Mouse (Mus musculus) midbrain, embryonic 14.5 days (tissue): ENCODE measurements at regions not wholly inside any gene's neighbourhood (a gene's known extent, or its start where the extent isn't known, plus 50 kb on each side); places are given as distances from the start of the nearest gene placed in this dataset.

ENCODE experiments used
- ATAC-seq: fragments of 200-750 bp; cut with Nextera tagmentation; 2 replicates; pipeline ENCODE4 v1.8.0; 2017; ENCODE audit warnings: moderate number of reproducible peaks, moderate library complexity; ENCODE audit not compliant: low FRiP score, low TSS enrichment
- DNase-seq: peaks from one replicate; pipeline ENCODE4 v3.0.0-alpha.2; 2015
- H3K27ac ChIP-seq: fragments of 300-500 bp; sonication (generic); replicated peaks from 2 replicates; pipeline ENCODE4 v1.5.1; 2014; ENCODE audit warnings: mild to moderate bottlenecking, low read depth, low read length, moderate library complexity
- H3K27me3 ChIP-seq: fragments of 300-500 bp; sonication (generic); 2 replicates; pipeline ENCODE4 v1.6.1; 2014; ENCODE audit warnings: low read length, control low read depth, mixed read lengths; ENCODE audit not compliant: control insufficient read depth, insufficient read depth
- H3K36me3 ChIP-seq: fragments of 300-500 bp; sonication (generic); 2 replicates; pipeline ENCODE4 v1.6.1; 2014; ENCODE audit warnings: low read length, control low read depth; ENCODE audit not compliant: control insufficient read depth, insufficient read depth
- H3K4me1 ChIP-seq: fragments of 300-500 bp; sonication (generic); 2 replicates; pipeline ENCODE4 v1.6.1; 2014; ENCODE audit warnings: mild to moderate bottlenecking, antibody characterized with exemption, low read length, control low read depth; ENCODE audit not compliant: control insufficient read depth, insufficient read depth
- H3K4me2 ChIP-seq: fragments of 300-500 bp; sonication (generic); 2 replicates; pipeline ENCODE4 v1.6.1; 2014; ENCODE audit warnings: mild to moderate bottlenecking, low read length, moderate library complexity
- H3K4me3 ChIP-seq: fragments of 300-500 bp; sonication (generic); replicated peaks from 2 replicates; pipeline ENCODE4 v1.5.1; 2014; ENCODE audit warnings: low read depth, low read length
- H3K9ac ChIP-seq: fragments of 300-500 bp; sonication (generic); replicated peaks from 2 replicates; pipeline ENCODE4 v1.6.1; 2014; ENCODE audit warnings: mild to moderate bottlenecking, low read length, moderate library complexity
- H3K9me3 ChIP-seq: fragments of 300-500 bp; sonication (generic); 2 replicates; pipeline ENCODE4 v1.6.1; 2016; ENCODE audit warnings: low read length, control low read depth, mixed read lengths; ENCODE audit not compliant: control insufficient read depth
- WGBS: fragments of 180-500 bp; shearing (Covaris S2); extraction: QIAGEN DNeasy Blood & Tissue Kit; methylation state at CpG from one replicate; pipeline ENCODE4 v1.1.7; 2014; 5-methylcytosine and 5-hydroxymethylcytosine counted together

DNA sequence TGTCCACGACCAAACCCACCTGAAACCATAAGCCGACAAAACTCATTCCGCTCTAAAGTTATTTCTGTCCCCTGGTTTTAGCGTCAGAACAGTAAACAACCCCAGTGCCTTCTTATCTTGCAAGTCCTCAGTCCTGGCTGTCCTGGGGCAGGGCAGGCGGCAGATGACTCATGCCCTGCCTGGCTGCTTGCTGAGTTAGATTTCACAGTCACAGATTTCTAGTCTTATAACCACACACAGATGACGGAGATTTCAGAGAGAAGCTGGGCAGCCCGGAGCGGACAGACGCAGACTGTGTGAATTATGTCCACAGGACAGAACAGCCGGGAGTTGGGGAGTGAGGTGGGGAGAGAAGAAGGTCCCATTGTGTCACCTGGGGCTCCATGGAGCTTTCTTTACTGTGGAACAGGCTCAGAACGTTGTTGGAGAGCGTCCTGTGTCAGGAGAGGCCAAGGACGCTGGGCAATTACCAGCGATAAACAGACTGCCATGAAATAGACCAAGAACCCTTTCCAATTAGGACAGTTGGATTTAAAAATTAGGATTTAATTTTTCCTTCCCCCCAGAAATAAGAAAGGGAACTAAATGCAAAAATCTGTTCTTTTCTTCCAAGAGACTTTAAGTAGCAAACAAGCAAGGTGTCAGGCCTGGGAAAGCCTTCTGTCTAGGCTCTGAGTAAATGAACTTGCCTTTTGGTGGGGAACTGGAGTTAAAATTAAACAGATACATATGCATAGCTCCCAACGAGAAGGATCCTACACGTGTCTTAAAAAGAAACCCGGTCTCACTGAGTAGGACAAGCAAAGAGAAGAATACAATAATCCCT, 87.8 kb upstream of the Npas2 start:
- H3K36me3 ChIP-seq, result no peaks in the 10 kb centered on the region
- no peaks in the 10 kb centered on the region for H3K27me3 ChIP-seq
- no peak for ATAC-seq
- no peak overlapping the region for H3K27ac ChIP-seq
- no peak overlapping the region for H3K4me3 ChIP-seq
- H3K9ac ChIP-seq, result no peak overlapping the region
- H3K4me1 ChIP-seq, result no peaks in the 10 kb centered on the region
- 56% methylated on average over 17 of the region's 17 CpGs for WGBS
- H3K9me3 ChIP-seq, result no peaks in the 10 kb centered on the region
- H3K4me2 ChIP-seq, result no peak overlapping the region
- peak; percentile 2 for DNase-seq

GRCm38 (mm10) chr1:39106372-39106643, 87.2 kb upstream of the Npas2 start:
- 25% methylated on average over 4 of the region's 4 CpGs for WGBS
- no peak overlapping the region for H3K4me2 ChIP-seq
- no peak for DNase-seq
- no peak overlapping the region for H3K9ac ChIP-seq
- no peaks in the 10 kb centered on the region for H3K27me3 ChIP-seq
- H3K27ac ChIP-seq, result no peak overlapping the region
- no peaks in the 10 kb centered on the region for H3K9me3 ChIP-seq
- no peak for ATAC-seq
- no peaks in the 10 kb centered on the region for H3K36me3 ChIP-seq
- H3K4me3 ChIP-seq, result no peak overlapping the region
- no peaks in the 10 kb centered on the region for H3K4me1 ChIP-seq

- no peaks in the 10 kb centered on the region for H3K4me1 ChIP-seq
Observed at GRCm38 (mm10) chr1:39106650-39107049, 86.9 kb upstream of the Npas2 start.

GRCm38 (mm10) chr1:39116319-39116718, 77.2 kb upstream of the Npas2 start:
- Histone ChIP-seq H3K9ac (no peak overlapping the region), H3K36me3 (no peaks in the 10 kb centered on the region), H3K27me3 (no peaks in the 10 kb centered on the region), H3K4me2 (no peak overlapping the region), H3K9me3 (no peaks in the 10 kb centered on the region), H3K27ac (no peak overlapping the region), H3K4me3 (no peak overlapping the region), H3K4me1 (no peaks in the 10 kb centered on the region)
- WGBS, result 78% methylated on average over 6 of the region's 6 CpGs
- DNase-seq (no peak), ATAC-seq (no peak)

More at GRCm38 (mm10) chr1:39106650-39107049, 86.9 kb upstream of the Npas2 start:
- ATAC-seq, result no peak
- H3K27me3 ChIP-seq, result no peaks in the 10 kb centered on the region
- no peaks in the 10 kb centered on the region for H3K9me3 ChIP-seq
- no peak overlapping the region for H3K27ac ChIP-seq
- no peak overlapping the region for H3K4me2 ChIP-seq
- WGBS, result 65% methylated on average over 6 of the region's 6 CpGs
- no peak overlapping the region for H3K9ac ChIP-seq
- no peaks in the 10 kb centered on the region for H3K36me3 ChIP-seq
- no peak overlapping the region for H3K4me3 ChIP-seq
- DNase-seq, result no peak

DNA sequence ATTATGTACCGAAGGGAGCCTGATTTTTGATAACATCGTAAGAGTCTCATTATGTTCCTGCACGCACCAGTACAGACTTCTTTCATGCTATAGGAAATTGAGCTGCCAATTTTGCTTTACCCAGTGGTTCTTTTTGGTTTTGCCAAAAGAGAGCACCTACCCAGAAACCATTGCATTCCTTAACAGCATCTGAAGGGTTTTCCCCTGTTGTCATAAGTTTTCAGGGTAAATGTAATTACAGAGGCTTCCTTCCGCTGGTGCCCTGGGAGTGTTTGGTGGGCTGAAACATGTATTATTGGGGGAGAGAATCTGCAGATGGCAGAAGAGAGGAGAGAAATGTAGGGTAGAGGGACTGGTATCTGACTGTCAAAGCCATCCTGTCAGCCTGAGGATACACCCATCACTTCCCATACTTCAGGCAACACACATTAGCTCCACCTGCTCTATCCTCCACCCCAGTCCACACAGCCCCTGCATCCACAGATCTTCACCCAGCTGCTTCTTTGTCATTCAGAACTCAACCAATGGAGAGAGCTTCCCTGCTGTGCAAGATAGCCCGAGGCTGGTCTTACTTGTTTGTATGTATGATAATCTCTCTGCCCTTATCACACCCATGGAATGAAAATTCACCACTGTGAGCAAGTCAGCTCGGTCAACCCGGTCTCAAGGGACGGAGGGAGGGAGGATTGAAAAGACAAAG, 71.1 kb upstream of the Npas2 start:
- Histone ChIP-seq H3K4me3 (no peak overlapping the region), H3K27me3 (no peaks in the 10 kb centered on the region), H3K9ac (no peak overlapping the region), H3K4me1 (peaks cover 4% of the 10 kb centered on the region; the same call in 1 of the 2 replicates), H3K27ac (peak overlapping the region; percentile 43), H3K4me2 (no peak overlapping the region), H3K36me3 (no peaks in the 10 kb centered on the region), H3K9me3 (no peaks in the 10 kb centered on the region)
- DNase-seq (peak; percentile 66), ATAC-seq (no peak)
- 48% methylated on average over 8 of the region's 8 CpGs for WGBS

- H3K4me3 ChIP-seq, result no peak overlapping the region
- peaks cover 4% of the 10 kb centered on the region; the same call in 1 of the 2 replicates for H3K4me1 ChIP-seq
- H3K9me3 ChIP-seq, result no peaks in the 10 kb centered on the region
- 54% methylated on average over 10 of the region's 10 CpGs for WGBS
- H3K36me3 ChIP-seq, result no peaks in the 10 kb centered on the region
- ATAC-seq, result peak; percentile 71; the same call in 1 of the 2 replicates
- H3K4me2 ChIP-seq, result no peak overlapping the region
- H3K27ac ChIP-seq, result peak overlapping the region; percentile 43
- peak; percentile 42 for DNase-seq
- no peak overlapping the region for H3K9ac ChIP-seq
- H3K27me3 ChIP-seq, result no peaks in the 10 kb centered on the region
Observed at GRCm38 (mm10) chr1:39123081-39123812, 70.3 kb upstream of the Npas2 start.

GRCm38 (mm10) chr1:39123813-39124146, 69.8 kb upstream of the Npas2 start:
- 78% methylated on average over 2 of the region's 2 CpGs for WGBS
- DNase-seq (no peak), ATAC-seq (no peak)
- no peak overlapping the region for H3K4me2 ChIP-seq
- H3K4me1 ChIP-seq, result peaks cover 4% of the 10 kb centered on the region; the same call in 1 of the 2 replicates
- peak overlapping the region; percentile 43; the same call in 1 of the 2 replicates for H3K27ac ChIP-seq
- no peak overlapping the region for H3K9ac ChIP-seq
- H3K4me3 ChIP-seq, result no peak overlapping the region
- no peaks in the 10 kb centered on the region for H3K27me3 ChIP-seq
- H3K36me3 ChIP-seq, result no peaks in the 10 kb centered on the region
- H3K9me3 ChIP-seq, result no peaks in the 10 kb centered on the region

GRCm38 (mm10) chr1:39134521-39134920, 59.0 kb upstream of the Npas2 start:
- no peaks in the 10 kb centered on the region for H3K4me1 ChIP-seq
- no peak overlapping the region for H3K4me2 ChIP-seq
- WGBS, result 88% methylated on average over 2 of the region's 2 CpGs
- no peaks in the 10 kb centered on the region for H3K27me3 ChIP-seq
- H3K36me3 ChIP-seq, result no peaks in the 10 kb centered on the region
- no peak overlapping the region for H3K9ac ChIP-seq
- no peaks in the 10 kb centered on the region for H3K9me3 ChIP-seq
- H3K4me3 ChIP-seq, result no peak overlapping the region
- no peak for DNase-seq
- no peak overlapping the region for H3K27ac ChIP-seq
- ATAC-seq, result no peak
